Mouse (Mus musculus) MEL-GATA-1-ER (cell line): ENCODE measurements around the gene 1700040F15Rik.
"Not testable (repeated sequence)": the region's sequence is repeated elsewhere in the genome, so short reads cannot be mapped to it uniquely, and the experiment has no call there.

Experiments
- DNase-seq: peaks from one replicate; pipeline ENCODE4 v3.0.0-alpha.2; 2012; ENCODE audit warnings: low read depth; ENCODE audit errors: extremely low read depth

1700040F15Rik gene

GRCm38 (mm10) chrY:61101947-61102346, at the start of gene 1700040F15Rik:
Gene 1700040F15Rik (plus strand): TSS chrY:61102247.
- not testable (repeated sequence) for DNase-seq
